Mouse (Mus musculus) Patski (cell line): ENCODE data around the gene Hist3h2ba. TPM values are rescaled to one million over a fixed set of nuclear protein-coding genes. Genes with fewer than 3 reads are reported as not detected.

Source experiments
- ATAC-seq: fragments of 100-300 bp; one replicate; pipeline ENCODE4 v1.8.0; 2021
- CTCF ChIA-PET: fragments of 350-600 bp; sonication (Branson Sonifier 250); formaldehyde crosslinking; loops from one replicate; lab custom pipeline; 2022; ENCODE audit warnings: inconsistent platforms; lab: Charles Lee
- POLR2A ChIA-PET: fragments of 350-600 bp; sonication (Branson Sonifier 250); formaldehyde crosslinking; loops from one replicate; lab custom pipeline; 2022; ENCODE audit warnings: antibody characterized with exemption, inconsistent platforms; lab: Charles Lee
- DNase-seq: peaks from one replicate; pipeline ENCODE4 v3.0.0-alpha.2; 2011; ENCODE audit warnings: low read depth, low spot score
- H3K27me3 ChIP-seq: fragments of 371-371 bp; one replicate; pipeline ENCODE4 v1.5.1; 2021
- CTCF ChIP-seq: fragments of 100-300 bp; IDR thresholded peaks from one replicate; pipeline ENCODE4 v1.5.1; 2021
- in situ Hi-C: fragments of 300-500 bp; cut with MboI; formaldehyde crosslinking; loops from 3 replicates; pipeline ENCODE4 v1.11.1; 2018; ENCODE audit warnings: low pct_unique_long_range_greater_than_20kb, mixed read lengths
- polyA plus RNA-seq: library from polyadenylated mRNA; unstranded; gene quantifications from one replicate; pipeline ENCODE4 v1.2.3, GENCODE M21; 2021

Hist3h2ba gene
- 7.1 TPM for polyA plus RNA-seq

DNA sequence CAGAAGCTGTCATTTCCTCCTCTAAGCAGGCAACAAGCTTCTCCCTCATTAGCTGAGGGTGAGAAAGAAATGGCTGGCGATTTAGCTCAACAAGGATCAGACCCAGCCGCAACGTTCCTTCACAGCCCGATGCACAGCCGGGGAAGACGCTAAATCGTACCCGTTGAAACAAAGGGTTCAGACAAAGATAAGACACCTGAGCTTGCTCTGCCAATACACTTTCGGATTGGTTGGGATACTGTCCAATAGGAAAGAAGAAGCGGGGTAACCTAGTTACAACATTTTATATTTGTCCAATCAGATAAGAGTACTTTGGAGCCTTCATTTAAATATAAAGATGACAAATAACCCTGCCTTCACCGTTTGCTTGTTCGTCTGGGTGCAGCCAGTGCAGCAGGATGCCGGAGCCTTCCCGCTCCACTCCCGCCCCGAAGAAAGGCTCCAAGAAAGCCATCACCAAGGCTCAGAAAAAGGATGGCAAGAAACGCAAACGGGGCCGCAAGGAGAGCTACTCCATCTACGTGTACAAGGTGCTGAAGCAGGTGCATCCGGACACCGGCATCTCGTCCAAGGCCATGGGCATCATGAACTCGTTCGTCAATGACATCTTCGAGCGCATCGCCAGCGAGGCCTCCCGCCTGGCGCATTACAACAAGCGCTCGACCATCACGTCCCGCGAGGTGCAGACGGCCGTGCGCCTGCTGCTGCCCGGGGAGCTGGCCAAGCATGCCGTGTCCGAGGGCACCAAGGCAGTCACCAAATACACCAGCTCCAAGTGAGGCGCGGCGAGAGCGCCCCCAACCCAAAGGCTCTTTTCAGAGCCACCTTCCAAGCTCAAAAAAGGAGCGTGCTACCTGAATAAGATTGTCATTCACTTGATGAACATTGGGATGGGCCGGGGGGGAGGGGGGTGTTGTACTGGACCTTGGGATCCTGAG lies at the start of gene Hist3h2ba:
Hist3h2ba (plus strand) TSS at position 379 of the 938 bp plus-strand sequence.
- peaks cover 3% of the 10 kb centered on the region for H3K27me3 ChIP-seq
- peak; percentile 79 for DNase-seq
- no peak for TF ChIP-seq CTCF
- CTCF ChIA-PET, result interaction anchor here (0.9 to 1.5 kb wide), 4 partner anchors 9 to 34 kb away, joined by 3 to 5 read pairs (median 4); partner anchors contain the start of gene Rnf187
- peak; percentile 90 for ATAC-seq
- POLR2A ChIA-PET, result interaction anchor here (1.3 to 2.0 kb wide), 2 partner anchors 11 to 21 kb away, joined by 3 to 16 read pairs; partner anchors contain the start of gene Rnf187
- in situ Hi-C loops, result no loop called here

- no peak for TF ChIP-seq CTCF
- in situ Hi-C loops, result no loop called here
- POLR2A ChIA-PET, result no interaction called here
- H3K27me3 ChIP-seq, result no peaks in the 10 kb centered on the region
- CTCF ChIA-PET, result interaction anchor here (1.3 kb wide), 1 partner anchor 14 kb away, joined by 3 read pairs; no protein-coding TSS in a partner anchor
- DNase-seq, result no peak
- ATAC-seq, result no peak
Observed at GRCm38 (mm10) chr11:58901080-58901479, 47.6 kb upstream of the Hist3h2ba start.

GRCm38 (mm10) chr11:58903511-58904409 lies 45.0 kb upstream of the Hist3h2ba start, which contains the start of gene Zfp39:
TSS of gene Zfp39 (minus strand) at chr11:58904225.
- no peaks in the 10 kb centered on the region for H3K27me3 ChIP-seq
- no peak for TF ChIP-seq CTCF
- in situ Hi-C loops, result no loop called here
- ATAC-seq (peak; percentile 93), DNase-seq (peak; percentile 55)
- POLR2A ChIA-PET, result interaction anchor here (1.4 kb wide), 1 partner anchor 10 kb away, joined by 3 read pairs; no protein-coding TSS in a partner anchor
- CTCF ChIA-PET, result interaction anchor here (1.0 to 2.9 kb wide), 3 partner anchors 11 to 57 kb away, joined by 3 to 17 read pairs (median 6); no protein-coding TSS in a partner anchor

DNA sequence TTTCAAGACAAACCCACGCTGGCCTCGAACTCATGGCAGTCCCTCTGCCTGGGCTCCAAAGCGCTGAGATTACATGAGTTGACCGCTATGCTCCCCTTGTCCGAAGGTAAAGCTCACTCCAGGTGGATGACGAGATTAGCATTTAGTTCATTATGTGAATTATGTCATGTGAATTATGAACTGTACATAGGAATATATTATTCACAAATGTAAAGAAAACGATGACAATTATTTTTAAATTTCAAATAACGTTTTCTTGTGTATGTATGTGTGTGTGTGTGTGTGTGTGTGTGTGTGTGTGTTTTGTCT lies 44.4 kb upstream of the Hist3h2ba start:
- no peak for DNase-seq
- no peak for TF ChIP-seq CTCF
- H3K27me3 ChIP-seq, result no peaks in the 10 kb centered on the region
- CTCF ChIA-PET, result interaction anchor here (1.0 to 2.9 kb wide), 3 partner anchors 10 to 56 kb away, joined by 3 to 17 read pairs (median 6); no protein-coding TSS in a partner anchor
- ATAC-seq, result no peak
- POLR2A ChIA-PET, result interaction anchor here (0.7 to 1.4 kb wide), 4 partner anchors 10 to 73 kb away, joined by 3 read pairs; partner anchors contain the start of gene Trim11
- in situ Hi-C loops, result no loop called here

- TF ChIP-seq CTCF, result no peak
- H3K27me3 ChIP-seq, result no peaks in the 10 kb centered on the region
- in situ Hi-C loops, result no loop called here
- no peak for ATAC-seq
- ChIA-PET CTCF (interaction anchor here (1.0 to 2.9 kb wide), 2 partner anchors 10 to 56 kb away, joined by 3 to 17 read pairs; no protein-coding TSS in a partner anchor), POLR2A (interaction anchor here (0.7 to 1.4 kb wide), 4 partner anchors 9 to 73 kb away, joined by 3 read pairs; partner anchors contain the start of gene Trim11)
- no peak for DNase-seq
Observed at GRCm38 (mm10) chr11:58904838-58905237, 43.9 kb upstream of the Hist3h2ba start.

DNA sequence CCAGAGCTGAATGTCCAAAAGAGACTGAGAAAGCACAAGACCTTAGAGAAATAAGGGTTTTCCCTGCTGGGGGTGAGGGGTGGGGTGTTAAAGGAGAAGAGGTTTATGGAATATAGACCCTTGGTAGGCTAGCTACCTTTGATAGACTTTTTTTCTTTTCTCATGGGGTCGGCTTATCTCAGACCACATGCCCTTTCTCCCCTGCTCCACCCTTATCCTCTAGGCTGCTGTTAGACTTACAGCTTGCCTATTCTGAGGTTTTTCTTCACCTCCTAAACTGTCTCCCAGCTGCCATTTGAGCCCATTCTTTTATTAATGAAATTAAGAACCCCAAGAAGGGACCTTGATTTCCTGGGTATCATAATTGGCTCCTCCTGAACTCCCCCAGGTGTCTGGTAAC lies 34.9 kb upstream of the Hist3h2ba start:
- ATAC-seq, result no peak
- ChIA-PET CTCF (interaction anchor here (1.6 to 7.3 kb wide), 6 partner anchors 9 to 65 kb away, joined by 4 to 64 read pairs (median 8); partner anchors contain the start of genes Hist3h2a, Trim11, Trim17 and Zfp39), POLR2A (interaction anchor here (0.7 to 1.2 kb wide), 4 partner anchors 9 to 46 kb away, joined by 3 to 4 read pairs (median 3); partner anchors contain the start of gene Zfp39)
- no peak for DNase-seq
- in situ Hi-C loops, result no loop called here
- no peak for TF ChIP-seq CTCF
- H3K27me3 ChIP-seq, result peaks cover 11% of the 10 kb centered on the region

GRCm38 (mm10) chr11:58914461-58915028 lies 34.2 kb upstream of the Hist3h2ba start:
- TF ChIP-seq CTCF, result peak; percentile 78

GRCm38 (mm10) chr11:58916879-58917744 lies 31.6 kb upstream of the Hist3h2ba start:
- peaks cover 8% of the 10 kb centered on the region for H3K27me3 ChIP-seq
- ATAC-seq, result peak; percentile 51
- in situ Hi-C loops, result no loop called here
- ChIA-PET CTCF (interaction anchor here (1.2 to 7.3 kb wide), 2 partner anchors 11 to 14 kb away, joined by 6 to 64 read pairs; partner anchors contain the start of gene Zfp39), POLR2A (no interaction called here)
- peak; percentile 78 for TF ChIP-seq CTCF
- no peak for DNase-seq

More at GRCm38 (mm10) chr11:58914461-58915028, 34.2 kb upstream of the Hist3h2ba start:
- ChIA-PET CTCF (interaction anchor here (0.9 to 7.3 kb wide), 12 partner anchors 9 to 65 kb away, joined by 3 to 64 read pairs (median 4); partner anchors contain the start of genes Hist3h2a, Hist3h2ba, Trim11 and Trim17), POLR2A (interaction anchor here (0.7 to 1.2 kb wide), 5 partner anchors 8 to 45 kb away, joined by 3 to 4 read pairs (median 3); partner anchors contain the start of gene Zfp39)
- in situ Hi-C loops, result no loop called here
- DNase-seq (no peak), ATAC-seq (no peak)
- peaks cover 12% of the 10 kb centered on the region for H3K27me3 ChIP-seq
